ENCODE assay signal across 8 mouse cellular contexts in genomic region chr4:9184451-9185121, GRCm38 (mm10).
DNase-seq lines count a peak whose midpoint lies in the region; TF ChIP-seq lines count a peak whose summit lies in the region.

No protein-coding gene starts in this region.

- intact Hi-C loops in gastrocnemius, adult 2 months (cut with DNase I) = no loop called here
- intact Hi-C loops in gastrocnemius, postnatal 14 days (cut with DNase I; ENCODE audit: low total_unique reads) = no loop called here
- intact Hi-C loops in heart, adult 2 months (cut with DNase I) = loop anchor here (5.0 kb wide), 1 partner anchor 88 kb away; no protein-coding TSS in a partner anchor

- TF ChIP-seq POLR2A in cerebellum, adult 2 months (IDR thresholded peaks at IDR 0.05; ENCODE audit: borderline replicate concordance, insufficient read depth, low read length) = no peak
- no peak for TF ChIP-seq POLR2A in heart, adult 2 months (IDR thresholded peaks at IDR 0.05; ENCODE audit: insufficient read depth, low read depth, low read length)

- no peaks in the 10 kb centered on the region for H3K79me2 ChIP-seq in heart, adult 2 months (replicated peaks; ENCODE audit: control insufficient read depth, insufficient read depth, low read length)

- H3K27me3 ChIP-seq in cerebellum, adult 2 months (ENCODE audit: control insufficient read depth, insufficient read depth, low read length) = no peaks in the 10 kb centered on the region
- H3K27me3 ChIP-seq in heart, adult 2 months (ENCODE audit: control insufficient read depth, insufficient read depth, low read length) = no peaks in the 10 kb centered on the region
- no peaks in the 10 kb centered on the region for H3K27me3 ChIP-seq in midbrain, embryonic 10.5 days (ENCODE audit: low read depth, poor library complexity, severe bottlenecking)

- H3K4me3 ChIP-seq in gastrocnemius, adult 2 months = peak overlapping the region; percentile 51
- H3K4me3 ChIP-seq in cerebellum, adult 2 months (replicated peaks; ENCODE audit: insufficient read depth, low read depth, low read length) = peak overlapping the region; percentile 23
- H3K4me3 ChIP-seq in heart, adult 2 months = peak overlapping the region; percentile 7
- peak overlapping the region; percentile 40 for H3K4me3 ChIP-seq in midbrain, embryonic 10.5 days

- 12% methylated on average over 12 of the region's 12 CpGs for WGBS in cerebellum, adult 2 months
- 2% methylated on average over 12 of the region's 12 CpGs for WGBS in heart, adult 2 months
- WGBS in midbrain, embryonic 10.5 days = under 1% methylated on average over 12 of the region's 12 CpGs

- H3K36me3 ChIP-seq in heart, adult 2 months (ENCODE audit: control insufficient read depth, insufficient read depth, low read length) = peaks cover 2% of the 10 kb centered on the region; the same call in 1 of the 2 replicates
- H3K36me3 ChIP-seq in midbrain, embryonic 10.5 days = no peaks in the 10 kb centered on the region

- no peak for DNase-seq in gastrocnemius, adult 2 months
- DNase-seq in gastrocnemius, postnatal 14 days = no peak
- peak; percentile 31 to 48 for DNase-seq in cerebellum, adult 2 months
- DNase-seq in heart, adult 2 months = peak; percentile 27 to 35
- peak; percentile 9 to 16 for DNase-seq in kidney, postnatal 4 days
- DNase-seq in midbrain, embryonic 10.5 days (ENCODE audit: low spot score) = peak; percentile 74
- peak; percentile 15 to 36 for DNase-seq in thymus, postnatal 36 days
- DNase-seq in layer of hippocampus, adult 9-11 months = no peak

- peaks cover 6% of the 10 kb centered on the region for H3K4me1 ChIP-seq in cerebellum, adult 2 months (ENCODE audit: control insufficient read depth, insufficient read depth, low read length)
- no peaks in the 10 kb centered on the region; the same call in 1 of the 2 replicates for H3K4me1 ChIP-seq in heart, adult 2 months (ENCODE audit: control insufficient read depth, insufficient read depth, low read length)
- H3K4me1 ChIP-seq in midbrain, embryonic 10.5 days = peaks cover 27% of the 10 kb centered on the region

- no peak for TF ChIP-seq CTCF in gastrocnemius, adult 2 months (IDR thresholded peaks at IDR 0.05)
- no peak for TF ChIP-seq CTCF in cerebellum, adult 2 months (IDR thresholded peaks at IDR 0.05; ENCODE audit: borderline replicate concordance, insufficient read depth, low read depth, low read length)
- no peak for TF ChIP-seq CTCF in heart, adult 2 months (IDR thresholded peaks at IDR 0.05)

- no peak for TF ChIP-seq EP300 in heart, adult 2 months (IDR thresholded peaks at IDR 0.05; ENCODE audit: insufficient read depth, low read depth, low read length)

- no peaks in the 10 kb centered on the region for H3K9me3 ChIP-seq in midbrain, embryonic 10.5 days (replicated peaks)

- H3K27ac ChIP-seq in gastrocnemius, adult 2 months = no peak overlapping the region
- H3K27ac ChIP-seq in cerebellum, adult 2 months (ENCODE audit: insufficient read depth, low read length) = peak overlapping the region; percentile 70
- peak overlapping the region; percentile 42 for H3K27ac ChIP-seq in heart, adult 2 months
- H3K27ac ChIP-seq in midbrain, embryonic 10.5 days (replicated peaks) = peak overlapping the region; percentile 80

- peak overlapping the region; percentile 10 for H3K9ac ChIP-seq in heart, adult 2 months (ENCODE audit: low read depth, low read length)

Comparison
In these comparisons a context has a peak if more than half of its experiments do, and no peak if none do; other contexts are left out.
1. DNase-seq: peak in cerebellum, adult 2 months (2 of 2), heart, adult 2 months (2 of 2), kidney, postnatal 4 days (2 of 2), midbrain, embryonic 10.5 days (single experiment) and thymus, postnatal 36 days (2 of 2); none in gastrocnemius, adult 2 months (single experiment), gastrocnemius, postnatal 14 days (single experiment) and layer of hippocampus, adult 9-11 months (single experiment).
2. Peak in every context shown above with its lines, with median percentiles within 50 percentile points of each other: H3K4me3 ChIP-seq.